8 mouse cellular contexts compared by ENCODE assay signal in genomic region chr14:31933441-31933840, GRCm38 (mm10).
DNase-seq lines count a peak whose midpoint lies in the region; ATAC-seq and TF ChIP-seq lines count a peak whose summit lies in the region.

No protein-coding gene starts in this region.

- peak overlapping the region; percentile 69 for H3K4me2 ChIP-seq in heart, embryonic 14.5 days (ENCODE audit: low read length)
- H3K4me2 ChIP-seq in hindbrain, postnatal 0 days (ENCODE audit: low read depth, low read length) = peak overlapping the region; percentile 60

- peak overlapping the region; percentile 43 to 50 for H3K4me3 ChIP-seq in heart, embryonic 14.5 days (ENCODE audit: control insufficient read depth in 1 of 2, insufficient read depth in 1 of 2, low read depth in 1 of 2, low read length in 2 of 2)
- H3K4me3 ChIP-seq in embryonic facial prominence, embryonic 10.5 days = peak overlapping the region; percentile 61
- peak overlapping the region; percentile 33 for H3K4me3 ChIP-seq in hindbrain, postnatal 0 days (ENCODE audit: low read length)

- 12% methylated on average over 9 of the region's 9 CpGs for WGBS in heart, embryonic 14.5 days
- WGBS in embryonic facial prominence, embryonic 10.5 days = under 1% methylated on average over 9 of the region's 9 CpGs
- WGBS in hindbrain, postnatal 0 days = under 1% methylated on average over 9 of the region's 9 CpGs

- H3K27ac ChIP-seq in heart, embryonic 14.5 days (replicated peaks in 1 of 2; ENCODE audit: control insufficient read depth in 1 of 2, insufficient read depth in 1 of 2, low read depth in 2 of 2, low read length in 2 of 2) = no peak overlapping the region
- H3K27ac ChIP-seq in embryonic facial prominence, embryonic 10.5 days (replicated peaks) = peak overlapping the region; percentile 87
- H3K27ac ChIP-seq in hindbrain, postnatal 0 days = peak overlapping the region; percentile 91

- H3K27me3 ChIP-seq in heart, embryonic 14.5 days (ENCODE audit: control insufficient read depth, insufficient read depth, low read length) = no peaks in the 10 kb centered on the region
- H3K27me3 ChIP-seq in embryonic facial prominence, embryonic 10.5 days (replicated peaks; ENCODE audit: low read depth, poor library complexity, severe bottlenecking) = no peaks in the 10 kb centered on the region
- no peaks in the 10 kb centered on the region for H3K27me3 ChIP-seq in hindbrain, postnatal 0 days (ENCODE audit: insufficient read depth, low read length)

- no peaks in the 10 kb centered on the region for H3K9me3 ChIP-seq in heart, embryonic 14.5 days (ENCODE audit: control insufficient read depth, low read length)
- no peaks in the 10 kb centered on the region for H3K9me3 ChIP-seq in embryonic facial prominence, embryonic 10.5 days
- 0 out of 2 replicates have a peak, but pooled peaks cover 3% of the 10 kb centered on the region for H3K9me3 ChIP-seq in hindbrain, postnatal 0 days (ENCODE audit: low read length)

- intact Hi-C loops in heart, postnatal 36 days (cut with DNase I) = no loop called here
- intact Hi-C loops in left cerebral cortex, postnatal 14 days (cut with DNase I) = loop anchor here (5.0 kb wide), 1 partner anchor 101 kb away; the partner anchor contains the start of gene Ankrd28

- peak overlapping the region; percentile 68 for H3K9ac ChIP-seq in heart, embryonic 14.5 days (ENCODE audit: low read length)
- H3K9ac ChIP-seq in hindbrain, postnatal 0 days (replicated peaks; ENCODE audit: low read length) = peak overlapping the region; percentile 33

- no peaks in the 10 kb centered on the region for H3K36me3 ChIP-seq in heart, embryonic 14.5 days (ENCODE audit: control insufficient read depth, insufficient read depth, low read length)
- no peaks in the 10 kb centered on the region for H3K36me3 ChIP-seq in embryonic facial prominence, embryonic 10.5 days (replicated peaks)
- no peaks in the 10 kb centered on the region for H3K36me3 ChIP-seq in hindbrain, postnatal 0 days (ENCODE audit: insufficient read depth, low read length)

- H3K4me1 ChIP-seq in heart, embryonic 14.5 days (ENCODE audit: control insufficient read depth in 2 of 2, insufficient read depth in 2 of 2, low read length in 2 of 2) = peaks cover 12 to 36% of the 10 kb centered on the region in 2 experiments
- peaks cover 33% of the 10 kb centered on the region for H3K4me1 ChIP-seq in embryonic facial prominence, embryonic 10.5 days
- H3K4me1 ChIP-seq in hindbrain, postnatal 0 days (ENCODE audit: insufficient read depth, low read length) = peaks cover 9% of the 10 kb centered on the region; the same call in 1 of the 2 replicates

- ATAC-seq in heart, embryonic 14.5 days (ENCODE audit: insufficient number of reproducible peaks, insufficient read depth, low FRiP score, low read depth) = no peak
- ATAC-seq in hindbrain, postnatal 0 days = peak; percentile 80

- DNase-seq in heart, postnatal 36 days = no peak
- DNase-seq in embryonic facial prominence, embryonic 10.5 days (ENCODE audit: low spot score) = peak; percentile 62
- peak; percentile 68 for DNase-seq in hindbrain, postnatal 0 days (ENCODE audit: low spot score)
- DNase-seq in neural tube, embryonic 10.5 days (ENCODE audit: extremely low spot score, low spot score) = peak; percentile 49
- DNase-seq in urinary bladder, adult 18-20 months (ENCODE audit: low spot score in 2 of 2) = no peak
- no peak for DNase-seq in adrenal gland, adult 2 months
- no peak for DNase-seq in left cerebral cortex, postnatal 14 days (ENCODE audit: low spot score in 2 of 2)

- TF ChIP-seq CTCF in hindbrain, postnatal 0 days (IDR thresholded peaks at IDR 0.05; ENCODE audit: low read depth) = peak; percentile 5; the same call in 1 of the 2 replicates

Comparison
In these comparisons a context has a peak if more than half of its experiments do, and no peak if none do; other contexts are left out.
1. H3K27ac ChIP-seq: peak in embryonic facial prominence, embryonic 10.5 days (single experiment) and hindbrain, postnatal 0 days (single experiment); none in heart, embryonic 14.5 days (0 of 2).
2. DNase-seq: peak in embryonic facial prominence, embryonic 10.5 days (single experiment), hindbrain, postnatal 0 days (single experiment) and neural tube, embryonic 10.5 days (single experiment); none in heart, postnatal 36 days (0 of 2), urinary bladder, adult 18-20 months (0 of 2), adrenal gland, adult 2 months (single experiment) and left cerebral cortex, postnatal 14 days (0 of 2).
3. Peak in every context shown above with its lines, with median percentiles within 50 percentile points of each other: H3K4me3 ChIP-seq.